Mouse (Mus musculus) testis, postnatal 10 days (tissue): ENCODE results near the gene Gpld1.
A peak's percentile ranks its signal among the peaks of the same experiment; 100 is the strongest.

Source experiments
- DNase-seq: peaks from one replicate; pipeline ENCODE4 v3.0.0; 2021; ENCODE audit warnings: low spot score

Gene Gpld1

DNA sequence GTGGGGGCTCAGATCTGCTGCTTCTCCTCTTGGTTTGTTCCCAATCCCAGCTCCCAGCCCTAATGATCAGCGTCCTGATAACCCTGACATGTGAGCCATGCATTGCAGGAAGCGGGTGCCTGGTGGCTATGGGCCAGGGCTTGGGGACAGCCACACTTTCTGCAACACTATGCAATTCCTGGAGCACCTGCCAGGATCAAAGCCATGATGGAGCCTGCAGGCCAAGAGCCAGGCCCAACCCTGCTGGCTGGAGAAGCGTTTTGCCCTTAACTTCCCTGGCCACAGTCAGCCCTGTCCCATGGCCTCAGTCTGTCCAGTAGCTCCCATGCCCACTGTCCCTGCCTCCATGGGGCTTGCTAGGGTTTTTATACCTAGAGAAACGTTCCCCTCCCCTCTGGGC lies 79.4 kb downstream of the Gpld1 start:
- DNase-seq = no peak

- no peak for DNase-seq
These were observed 80.2 kb downstream of the Gpld1 start for GRCm38 (mm10) chr13:25023129-25023528.

- DNase-seq = peak; percentile 79
These were observed 81.7 kb downstream of the Gpld1 start for GRCm38 (mm10) chr13:25024655-25025054.

DNA sequence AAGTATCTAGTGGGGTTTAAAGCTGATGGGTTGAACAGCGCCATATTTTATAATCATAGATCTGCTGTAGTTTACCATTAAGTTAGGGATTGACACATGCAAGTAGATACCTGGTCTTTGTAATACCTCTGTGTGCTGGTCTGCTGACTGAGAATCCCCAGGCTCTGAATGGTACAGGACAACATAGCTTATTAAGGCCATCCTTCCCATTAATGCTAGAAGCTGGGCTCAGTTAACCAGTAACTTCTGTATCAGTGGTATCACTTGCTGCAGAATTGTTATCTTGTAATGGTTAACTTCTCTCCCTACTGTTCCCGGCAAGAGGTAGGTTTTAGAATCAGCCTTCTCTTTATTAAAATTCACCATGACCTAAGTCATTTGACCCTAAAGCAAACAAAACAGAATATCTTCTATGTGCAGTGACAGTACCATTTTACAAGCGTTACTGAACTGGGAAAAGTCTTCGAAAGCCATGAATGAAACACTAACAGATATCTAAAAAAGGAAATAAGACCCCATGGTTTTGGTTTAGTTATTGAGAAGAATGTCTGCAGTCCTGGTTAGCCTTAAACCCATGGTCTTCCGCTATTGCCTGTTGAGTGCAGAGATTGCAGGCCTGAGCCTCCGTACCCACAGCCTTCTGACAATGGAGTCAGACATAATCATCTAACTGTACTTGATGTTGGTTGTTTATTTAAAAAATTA lies 83.6 kb downstream of the Gpld1 start:
- no peak for DNase-seq

- DNase-seq = no peak
These were observed 84.1 kb downstream of the Gpld1 start for GRCm38 (mm10) chr13:25027114-25027425.

- DNase-seq = no peak
These were observed 96.5 kb downstream of the Gpld1 start for GRCm38 (mm10) chr13:25039488-25039887.
